Mouse (Mus musculus) testis, postnatal 14 days (tissue): ENCODE measurements around the gene Actr5.

ENCODE experiments used
- DNase-seq: peaks from one replicate; pipeline ENCODE4 v3.0.0; 2021; ENCODE audit warnings: low spot score

Gene Actr5

GRCm38 (mm10) chr2:158667671-158668432, 43.2 kb downstream of the Actr5 start:
- DNase-seq, result peak; percentile 30

GRCm38 (mm10) chr2:158668433-158669010, 43.8 kb downstream of the Actr5 start:
- no peak for DNase-seq

GRCm38 (mm10) chr2:158669199-158670195, 44.8 kb downstream of the Actr5 start:
- DNase-seq, result no peak

DNA sequence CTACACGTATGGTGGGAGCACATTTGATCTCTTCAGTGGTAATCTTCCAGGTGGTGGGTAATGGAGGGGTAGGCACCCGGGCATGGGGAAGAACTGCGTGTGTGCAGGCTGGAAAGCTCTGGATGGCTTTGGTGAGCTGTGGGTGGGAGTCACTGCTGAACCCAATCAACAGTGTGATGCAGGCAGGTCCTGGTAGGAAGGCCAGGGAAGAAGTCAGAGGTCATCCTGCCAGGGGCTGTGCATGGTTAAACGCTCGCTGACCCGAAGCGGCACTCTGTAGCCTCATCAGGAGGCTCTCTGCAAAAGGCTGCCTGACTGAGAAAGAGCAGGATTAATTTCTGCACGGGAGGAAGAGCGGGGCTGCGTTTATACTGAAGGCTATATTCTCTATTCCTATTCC, 45.9 kb downstream of the Actr5 start:
- DNase-seq, result no peak

- no peak for DNase-seq
Measured at GRCm38 (mm10) chr2:158672829-158673228, 48.1 kb downstream of the Actr5 start.

DNA sequence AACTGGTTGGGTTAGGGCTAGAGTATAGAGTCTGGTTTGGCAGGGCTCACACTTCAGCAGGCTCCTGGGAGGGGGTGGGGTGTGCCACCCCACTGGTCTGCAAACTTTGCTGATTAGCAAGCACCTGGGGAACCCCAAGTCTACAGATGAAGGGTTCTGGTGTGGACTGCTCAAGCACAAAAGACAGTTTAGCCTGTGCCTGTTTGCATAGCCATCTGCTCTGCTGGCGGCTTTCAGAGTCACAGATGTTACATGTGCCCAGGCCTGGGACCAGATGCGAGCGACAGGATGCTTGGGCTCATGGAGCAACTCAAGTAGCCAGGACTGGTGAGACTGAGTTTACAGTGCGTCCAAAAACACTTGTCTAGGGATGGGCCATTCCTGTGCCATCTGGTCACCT, 48.8 kb downstream of the Actr5 start:
- no peak for DNase-seq

GRCm38 (mm10) chr2:158674131-158674530, 49.4 kb downstream of the Actr5 start:
- no peak for DNase-seq

- DNase-seq, result no peak
Measured at GRCm38 (mm10) chr2:158674759-158675158, 50.1 kb downstream of the Actr5 start.

- no peak for DNase-seq
Measured at GRCm38 (mm10) chr2:158675161-158675560, 50.5 kb downstream of the Actr5 start.

DNA sequence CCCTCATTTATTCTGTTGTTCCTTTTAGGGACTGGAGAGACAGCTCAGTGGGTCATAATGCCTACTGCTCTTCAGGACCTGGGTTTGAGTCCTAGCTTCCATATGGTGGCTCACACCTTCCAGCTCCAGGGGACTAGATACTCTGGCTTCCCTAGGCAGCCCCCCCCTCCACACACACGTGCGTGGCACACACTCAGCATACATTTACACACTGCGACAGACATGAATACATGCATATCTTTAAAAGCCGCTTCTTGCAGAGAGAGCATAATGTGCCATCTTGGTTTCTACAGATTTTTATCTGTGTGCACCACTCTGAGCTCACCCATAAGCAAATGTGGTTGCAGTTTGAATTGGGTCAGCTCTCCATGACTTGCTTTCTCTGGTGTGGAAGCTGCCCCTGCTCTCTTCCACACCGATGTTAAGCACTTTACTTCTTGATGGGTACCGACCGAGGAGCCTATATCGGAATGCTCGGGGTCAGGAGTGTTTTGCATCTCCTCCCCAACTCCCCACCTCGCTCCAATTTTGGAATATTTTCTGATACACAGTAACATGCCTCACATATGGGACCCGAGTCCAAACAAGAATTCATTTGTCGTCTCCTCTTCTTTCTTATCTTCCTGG, 51.3 kb downstream of the Actr5 start:
- DNase-seq, result no peak

DNA sequence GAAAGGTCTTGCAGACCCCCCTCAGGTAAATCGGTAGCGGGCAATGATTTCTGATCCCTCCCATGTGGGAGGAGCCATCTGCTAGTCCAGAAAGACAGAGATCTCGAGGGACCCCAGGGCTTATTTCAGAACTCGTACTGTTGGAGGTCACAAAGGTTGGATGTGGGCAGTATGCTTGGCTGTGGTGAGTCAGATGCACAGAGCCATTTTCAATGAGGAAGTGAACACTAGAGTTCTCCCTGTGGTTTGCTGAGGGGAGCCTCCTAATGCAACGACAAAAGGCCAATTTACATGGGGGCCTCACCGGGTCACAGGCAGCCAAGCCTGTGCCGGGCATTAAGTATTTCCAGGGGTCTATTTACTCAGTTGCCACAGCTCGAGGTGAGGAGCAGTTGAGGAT, 53.3 kb downstream of the Actr5 start:
- DNase-seq, result no peak

DNA sequence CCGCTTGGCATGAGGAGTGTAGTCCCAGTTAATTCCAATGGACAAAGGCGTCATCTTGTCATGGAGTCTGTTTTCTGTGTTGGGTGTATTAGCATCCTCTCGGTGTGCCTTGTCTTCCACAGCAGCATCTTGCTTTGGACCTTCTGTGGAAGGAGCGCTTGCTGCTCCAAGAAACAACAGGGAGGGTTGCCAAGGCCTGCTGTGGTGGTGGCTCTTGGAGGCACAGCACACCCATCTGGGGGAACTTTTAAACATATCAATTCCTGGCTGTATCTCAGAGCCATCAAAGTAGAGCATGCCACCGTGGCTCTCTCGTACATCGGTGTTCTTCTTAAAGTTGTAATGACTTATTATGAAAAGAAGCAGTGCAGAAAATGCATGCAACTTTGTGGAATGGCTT, 54.4 kb downstream of the Actr5 start:
- no peak for DNase-seq

DNA sequence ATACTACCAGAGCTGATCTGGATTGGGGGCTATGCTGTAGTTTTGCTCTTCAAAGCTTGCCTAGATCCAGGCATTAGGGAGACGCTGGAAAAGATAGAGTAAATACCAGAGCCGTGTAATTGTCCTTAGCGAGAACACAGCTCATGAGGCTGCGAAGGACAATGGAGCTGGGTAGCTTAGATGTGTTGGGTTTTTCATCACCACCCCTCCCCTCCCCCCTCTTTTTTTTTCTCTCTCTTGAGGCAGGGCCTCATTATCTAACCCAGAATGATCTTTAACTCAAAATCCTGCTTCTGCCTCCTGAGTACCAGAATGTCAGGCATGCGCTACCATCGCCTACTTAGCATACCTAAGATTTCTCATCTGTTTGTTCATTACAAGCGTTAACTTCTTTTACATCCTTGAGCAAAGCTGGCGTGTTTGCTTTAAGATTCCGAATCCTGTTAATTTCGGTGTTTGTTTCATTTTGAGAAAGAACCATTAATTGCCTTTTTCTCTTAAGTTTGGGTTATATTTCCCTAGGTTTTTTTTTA, 55.7 kb downstream of the Actr5 start:
- no peak for DNase-seq

DNA sequence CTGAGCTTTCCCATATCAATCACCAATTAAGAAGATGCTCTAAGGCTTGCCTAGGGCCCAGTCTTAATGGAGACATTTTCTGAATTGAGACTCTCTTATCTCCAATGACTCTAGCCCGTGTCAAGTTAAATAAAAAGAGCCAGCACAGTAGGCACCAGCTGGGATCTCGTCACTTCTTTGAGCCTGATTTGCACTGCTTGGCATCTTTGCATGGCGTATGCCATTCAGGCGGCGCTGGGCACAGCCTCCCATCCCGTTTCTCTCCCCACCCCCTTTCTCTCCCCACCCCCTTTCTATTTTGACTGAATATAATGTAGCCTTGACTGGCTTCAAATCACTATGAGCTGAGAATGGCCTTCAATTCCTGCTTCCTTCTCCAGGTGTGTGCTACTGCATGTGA, 57.0 kb downstream of the Actr5 start:
- DNase-seq, result no peak

DNA sequence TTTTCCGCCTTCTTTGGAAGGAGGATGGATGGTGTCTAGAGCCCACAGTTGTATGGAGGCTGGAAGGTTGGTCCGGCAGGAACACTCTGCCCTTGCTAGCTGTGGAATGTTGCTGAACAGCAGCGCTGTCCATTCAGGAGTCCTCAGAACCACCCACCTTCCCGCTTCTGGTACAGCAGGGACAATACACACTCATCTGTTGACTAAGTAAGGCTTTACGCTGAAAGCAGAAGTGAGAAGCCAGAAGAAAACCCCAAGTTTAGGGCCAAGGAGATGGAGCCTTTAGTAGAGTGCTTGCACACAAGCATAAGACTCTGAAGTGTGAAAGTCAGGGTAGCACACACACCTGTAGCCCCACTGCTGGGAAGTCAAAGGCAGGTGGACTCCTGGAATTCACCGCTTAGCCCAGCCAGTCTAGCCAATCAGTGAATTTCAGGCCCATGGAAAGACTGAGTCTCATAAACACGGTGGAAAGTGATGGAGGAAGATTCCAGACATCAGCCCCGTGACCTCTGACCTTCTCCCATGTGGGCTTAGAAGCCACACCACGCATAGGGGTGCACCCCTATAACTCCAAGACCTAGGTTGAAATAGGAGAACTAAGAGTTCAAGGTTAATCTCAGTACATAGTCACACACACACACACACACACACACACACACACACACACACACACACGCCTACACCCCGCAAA, 57.8 kb downstream of the Actr5 start:
- no peak for DNase-seq

DNA sequence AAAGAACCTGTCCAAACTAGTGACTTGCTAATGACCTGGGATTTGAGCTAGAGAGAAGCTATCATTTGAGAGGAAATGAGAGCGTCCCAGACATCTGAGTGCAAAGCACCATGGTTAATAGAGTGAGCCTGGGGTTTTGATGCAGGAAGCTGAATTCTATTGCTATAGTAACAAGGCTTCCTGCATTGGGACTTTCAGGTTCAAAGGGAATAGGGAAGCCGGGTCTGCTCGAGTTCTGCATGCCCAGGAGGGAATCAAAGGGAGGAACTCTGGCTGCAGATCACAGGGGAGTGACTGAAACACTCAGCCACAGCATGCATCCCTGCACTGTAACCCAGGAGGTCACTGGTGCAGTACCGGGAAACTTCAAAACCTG, 58.3 kb downstream of the Actr5 start:
- no peak for DNase-seq

- DNase-seq, result no peak
Measured at GRCm38 (mm10) chr2:158684247-158684843, 59.7 kb downstream of the Actr5 start.

DNA sequence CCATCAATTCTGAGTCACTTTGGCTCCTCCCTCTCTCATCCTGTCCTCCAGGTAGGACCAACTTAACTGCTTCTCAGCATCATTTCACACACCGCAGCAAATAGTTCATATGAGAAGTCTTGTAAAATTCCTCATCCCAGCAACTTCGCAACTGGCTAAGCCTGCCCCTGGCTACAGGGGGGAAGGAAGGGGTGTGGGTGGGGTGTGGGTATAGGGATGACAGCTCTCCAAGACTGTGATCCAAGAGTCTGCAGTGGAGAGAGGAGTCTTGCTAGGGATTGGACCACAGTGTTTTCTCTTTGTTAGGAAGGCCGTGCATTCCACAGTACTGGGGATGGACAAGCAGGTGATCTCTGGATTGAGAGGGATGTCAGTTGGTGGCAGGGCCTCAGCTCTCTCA, 60.2 kb downstream of the Actr5 start:
- no peak for DNase-seq

DNA sequence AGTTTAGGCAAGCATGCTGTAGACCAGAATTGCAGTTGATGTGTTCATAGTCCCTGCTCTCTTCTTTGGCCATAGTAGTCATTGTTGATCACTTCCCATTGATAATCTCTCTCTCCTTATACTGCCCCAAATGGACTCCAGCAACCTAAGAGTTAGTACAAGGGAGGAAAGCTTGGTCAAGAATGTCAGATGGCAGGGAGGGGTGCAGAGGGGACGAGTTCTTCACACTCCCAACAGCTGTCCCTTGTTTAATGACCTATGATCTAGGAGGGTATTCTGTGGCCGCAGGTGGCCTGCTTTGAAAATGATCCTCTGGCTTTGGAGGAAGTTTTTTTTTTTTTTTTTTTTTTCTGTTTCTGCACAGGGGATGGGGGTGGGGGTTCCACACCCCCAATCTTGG, 61.7 kb downstream of the Actr5 start:
- DNase-seq, result no peak

DNA sequence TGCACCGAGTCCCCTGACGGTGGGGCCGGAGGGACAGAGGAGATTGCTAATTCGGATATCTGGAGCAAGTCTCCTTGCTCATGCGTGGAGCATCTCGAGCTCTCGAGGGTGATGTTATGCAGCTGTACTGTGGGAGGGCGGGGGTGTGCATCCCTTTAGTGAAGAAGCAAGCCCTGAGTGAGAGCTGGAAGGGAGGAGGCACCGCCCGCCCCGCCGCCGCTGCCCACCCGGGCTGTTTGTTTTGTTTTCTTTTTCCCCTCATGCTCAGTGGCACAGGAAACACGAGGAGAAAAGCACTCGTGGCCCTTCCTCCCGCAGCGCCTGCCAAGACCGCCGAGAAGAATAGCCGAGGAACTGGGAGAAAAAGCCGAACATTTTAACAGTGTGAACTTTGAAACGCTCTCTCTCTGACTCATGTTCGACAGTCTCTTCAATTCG, 63.1 kb downstream of the Actr5 start:
- DNase-seq, result no peak
